In the genomic region with DNA sequence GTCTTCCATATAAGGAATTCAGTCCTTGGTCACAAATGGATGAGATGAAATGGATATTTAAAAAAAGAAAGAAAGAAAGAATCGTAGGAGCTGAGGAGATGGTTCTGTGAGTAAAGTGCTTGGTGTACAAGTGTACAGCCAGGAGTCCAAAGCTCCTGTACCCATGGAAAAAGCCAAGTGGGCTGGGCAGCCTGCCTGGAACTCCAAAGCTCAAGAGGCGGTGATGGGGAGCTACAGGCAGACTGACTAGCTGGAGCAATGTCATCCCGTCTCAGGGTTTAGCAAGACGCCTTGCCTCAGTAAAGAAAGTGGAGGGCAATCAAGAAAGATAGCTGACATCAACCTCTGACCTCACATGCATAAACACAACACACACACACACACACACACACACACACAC, we compare ENCODE assay signal across 22 mouse cellular contexts. TPM values are rescaled to one million over a fixed set of nuclear protein-coding genes. Genes with fewer than 3 reads are reported as not detected.
DNase-seq lines count a peak whose midpoint lies in the region; ATAC-seq and TF ChIP-seq lines count a peak whose summit lies in the region.
"Had no signal": no experiment of that assay in that cellular context is flagged by ENCODE, and none has a peak within 500 bp of the region (broad histone marks: within the 10 kb centered on the region; RNA-seq: fewer than 3 reads in every experiment).

No protein-coding gene starts in this region.

- TF ChIP-seq POLR2A in liver, adult 2 months (IDR thresholded peaks at IDR 0.05; ENCODE audit: extremely low read depth, insufficient read depth, low read length), result no peak

- no peaks in the 10 kb centered on the region for H3K9me3 ChIP-seq in heart, postnatal 0 days (replicated peaks; ENCODE audit: control insufficient read depth, low read length)
- H3K9me3 ChIP-seq in heart, embryonic 11.5 days (replicated peaks; ENCODE audit: control insufficient read depth, low read length), result no peaks in the 10 kb centered on the region
- no peaks in the 10 kb centered on the region for H3K9me3 ChIP-seq in liver, embryonic 12.5 days (replicated peaks)
- H3K9me3 ChIP-seq in forebrain, embryonic 11.5 days (ENCODE audit: control insufficient read depth, low read length), result no peaks in the 10 kb centered on the region
- H3K9me3 ChIP-seq: embryonic facial prominence, embryonic 12.5 days; forebrain, embryonic 12.5 days; hindbrain, embryonic 15.5 days; kidney, embryonic 15.5 days; limb, embryonic 13.5 days; neural tube, embryonic 12.5 days had no signal

- 0 out of 2 replicates have a peak, but pooled peaks have one; percentile 27 for ATAC-seq in heart, postnatal 0 days (ENCODE audit: insufficient read depth, low read depth)
- ATAC-seq in heart, embryonic 11.5 days (replicated peaks; ENCODE audit: insufficient number of reproducible peaks, low FRiP score, low TSS enrichment), result no peak
- no peak for ATAC-seq in liver, embryonic 12.5 days
- no peak for ATAC-seq in forebrain, embryonic 11.5 days (replicated peaks; ENCODE audit: low FRiP score)

- H3K27me3 ChIP-seq in heart, postnatal 0 days (ENCODE audit: control insufficient read depth, insufficient read depth, low read length), result no peaks in the 10 kb centered on the region
- H3K27me3 ChIP-seq in heart, embryonic 11.5 days (ENCODE audit: control insufficient read depth, insufficient read depth, low read length), result peaks cover 4% of the 10 kb centered on the region; the same call in 1 of the 2 replicates
- no peaks in the 10 kb centered on the region for H3K27me3 ChIP-seq in liver, adult 2 months (ENCODE audit: control insufficient read depth, insufficient read depth, low read length)
- H3K27me3 ChIP-seq in liver, embryonic 12.5 days (replicated peaks), result no peaks in the 10 kb centered on the region
- H3K27me3 ChIP-seq in forebrain, embryonic 11.5 days (ENCODE audit: control insufficient read depth, insufficient read depth, low read length), result no peaks in the 10 kb centered on the region
- H3K27me3 ChIP-seq: embryonic facial prominence, embryonic 12.5 days; forebrain, embryonic 12.5 days; hindbrain, embryonic 15.5 days; kidney, embryonic 15.5 days; neural tube, embryonic 12.5 days had no signal

- TF ChIP-seq EP300 in heart, postnatal 0 days (IDR thresholded peaks at IDR 0.05; ENCODE audit: low read depth), result no peak

- no peak overlapping the region for H3K27ac ChIP-seq in heart, postnatal 0 days (ENCODE audit: low read depth)
- H3K27ac ChIP-seq in heart, embryonic 11.5 days (ENCODE audit: low read depth, low read length), result no peak overlapping the region
- no peak overlapping the region for H3K27ac ChIP-seq in liver, adult 2 months (replicated peaks; ENCODE audit: insufficient read depth, low read depth, low read length)
- no peak overlapping the region for H3K27ac ChIP-seq in liver, embryonic 12.5 days
- no peak overlapping the region for H3K27ac ChIP-seq in forebrain, embryonic 11.5 days (ENCODE audit: low read depth, low read length)
- H3K27ac ChIP-seq: embryonic facial prominence, embryonic 12.5 days; forebrain, embryonic 12.5 days; hindbrain, embryonic 15.5 days; kidney, embryonic 15.5 days; liver, embryonic 14.5 days; neural tube, embryonic 12.5 days had no signal

- peaks cover 13% of the 10 kb centered on the region for H3K4me1 ChIP-seq in heart, postnatal 0 days (ENCODE audit: control insufficient read depth, insufficient read depth)
- no peaks in the 10 kb centered on the region for H3K4me1 ChIP-seq in heart, embryonic 11.5 days (ENCODE audit: control insufficient read depth, insufficient read depth, low read length)
- no peaks in the 10 kb centered on the region for H3K4me1 ChIP-seq in liver, adult 2 months (ENCODE audit: control insufficient read depth, insufficient read depth, low read length)
- H3K4me1 ChIP-seq in liver, embryonic 12.5 days, result no peaks in the 10 kb centered on the region
- no peaks in the 10 kb centered on the region for H3K4me1 ChIP-seq in forebrain, embryonic 11.5 days (replicated peaks; ENCODE audit: control insufficient read depth, insufficient read depth, low read length)
- H3K4me1 ChIP-seq: embryonic facial prominence, embryonic 12.5 days; forebrain, embryonic 12.5 days; hindbrain, embryonic 15.5 days; kidney, embryonic 15.5 days; neural tube, embryonic 12.5 days had no signal

- H3K36me3 ChIP-seq in heart, postnatal 0 days (replicated peaks; ENCODE audit: control insufficient read depth, insufficient read depth, low read length), result no peaks in the 10 kb centered on the region
- no peaks in the 10 kb centered on the region for H3K36me3 ChIP-seq in heart, embryonic 11.5 days (ENCODE audit: control insufficient read depth, insufficient read depth, low read length)
- H3K36me3 ChIP-seq in liver, adult 2 months (ENCODE audit: control insufficient read depth, insufficient read depth, low read length), result no peaks in the 10 kb centered on the region
- no peaks in the 10 kb centered on the region for H3K36me3 ChIP-seq in liver, embryonic 12.5 days
- H3K36me3 ChIP-seq in forebrain, embryonic 11.5 days (ENCODE audit: control insufficient read depth, insufficient read depth, low read length), result no peaks in the 10 kb centered on the region
- H3K36me3 ChIP-seq: embryonic facial prominence, embryonic 12.5 days; forebrain, embryonic 12.5 days; hindbrain, embryonic 15.5 days; kidney, embryonic 15.5 days; limb, embryonic 13.5 days; neural tube, embryonic 12.5 days had no signal

- no peak for DNase-seq in heart, postnatal 0 days (ENCODE audit: low spot score)
- peak; percentile 20 for DNase-seq in liver, adult 2 months (ENCODE audit: extremely low read depth, low read depth, low spot score)
- peak; percentile 60 for DNase-seq in lung, postnatal 25 days (ENCODE audit: low spot score)
- no peak for DNase-seq in natural killer cell, adult 2 months (ENCODE audit: low spot score in 2 of 2)
- DNase-seq in forebrain, embryonic 11.5 days (ENCODE audit: low spot score), result no peak
- DNase-seq: adrenal gland, adult 2 months; cerebellum, adult 11 months; cerebellum, postnatal 10 days; kidney, postnatal 4 days; midbrain, embryonic 14.5 days; right cerebral cortex, postnatal 14 days; spleen, adult 18-20 months had no signal

- H3K4me3 ChIP-seq in heart, postnatal 0 days (ENCODE audit: low read depth, low read length), result no peak overlapping the region
- H3K4me3 ChIP-seq in heart, embryonic 11.5 days (ENCODE audit: low read depth, low read length), result no peak overlapping the region
- H3K4me3 ChIP-seq in liver, adult 2 months (ENCODE audit: insufficient read depth, low read depth, low read length), result no peak overlapping the region
- H3K4me3 ChIP-seq in liver, embryonic 12.5 days, result no peak overlapping the region
- H3K4me3 ChIP-seq in forebrain, embryonic 11.5 days (ENCODE audit: low read depth, low read length), result no peak overlapping the region
- H3K4me3 ChIP-seq: embryonic facial prominence, embryonic 12.5 days; forebrain, embryonic 12.5 days; hindbrain, embryonic 15.5 days; kidney, embryonic 15.5 days; limb, embryonic 13.5 days; neural tube, embryonic 12.5 days had no signal

- no peak for TF ChIP-seq CTCF in heart, postnatal 0 days (IDR thresholded peaks at IDR 0.05; ENCODE audit: low read depth)
- no peak for TF ChIP-seq CTCF in liver, adult 2 months (IDR thresholded peaks at IDR 0.05; ENCODE audit: low read depth, low read length)

- no peak overlapping the region for H3K9ac ChIP-seq in heart, postnatal 0 days (replicated peaks; ENCODE audit: low read depth, low read length)
- no peak overlapping the region for H3K9ac ChIP-seq in heart, embryonic 11.5 days (ENCODE audit: low read depth, low read length)
- no peak overlapping the region for H3K9ac ChIP-seq in liver, adult 2 months (ENCODE audit: low read depth, low read length)
- no peak overlapping the region for H3K9ac ChIP-seq in liver, embryonic 12.5 days
- H3K9ac ChIP-seq in forebrain, embryonic 11.5 days (ENCODE audit: low read length), result no peak overlapping the region
- H3K9ac ChIP-seq: embryonic facial prominence, embryonic 12.5 days; forebrain, embryonic 12.5 days; hindbrain, embryonic 15.5 days; kidney, embryonic 15.5 days; limb, embryonic 13.5 days; liver, embryonic 14.5 days; neural tube, embryonic 12.5 days had no signal

- no peaks in the 10 kb centered on the region for H3K79me2 ChIP-seq in liver, adult 2 months (ENCODE audit: control insufficient read depth, insufficient read depth, low read length)

- WGBS in heart, postnatal 0 days, result 48% methylated on average over 4 of the region's 4 CpGs
- 76% methylated on average over 4 of the region's 4 CpGs for WGBS in heart, embryonic 11.5 days (ENCODE audit: insufficient replicate concordance)
- WGBS in liver, adult 2 months, result 88% methylated on average over 4 of the region's 4 CpGs
- WGBS in liver, embryonic 12.5 days (ENCODE audit: insufficient replicate concordance), result 81% methylated on average over 4 of the region's 4 CpGs
- WGBS in forebrain, embryonic 11.5 days, result 96% methylated on average over 4 of the region's 4 CpGs

- no peak overlapping the region for H3K4me2 ChIP-seq in heart, postnatal 0 days (ENCODE audit: low read depth, low read length)
- no peak overlapping the region for H3K4me2 ChIP-seq in heart, embryonic 11.5 days
- H3K4me2 ChIP-seq in liver, embryonic 12.5 days, result no peak overlapping the region
- no peak overlapping the region for H3K4me2 ChIP-seq in forebrain, embryonic 11.5 days (ENCODE audit: low read depth, low read length, severe bottlenecking)
- H3K4me2 ChIP-seq: embryonic facial prominence, embryonic 12.5 days; forebrain, embryonic 12.5 days; hindbrain, embryonic 15.5 days; kidney, embryonic 15.5 days; limb, embryonic 13.5 days; neural tube, embryonic 12.5 days had no signal

RNA-seq across cellular contexts. Expression of a gene that starts 21.4 kb away (rescaled TPM):
- total RNA-seq in heart, postnatal 0 days (2014; rRNA removed; ENCODE audit: low replicate concordance), result 15.6 and 24.3 TPM in 2 replicates
- 9.2 and 11.6 TPM in 2 replicates for polyA plus RNA-seq in heart, postnatal 0 days (2015; fragmentation: Nextera tagmentation; extraction: Ambion mirVana)
- polyA plus RNA-seq in heart, embryonic 11.5 days (2014; fragmentation: Nextera tagmentation; extraction: Ambion mirVana), result 6.0 and 6.7 TPM in 2 replicates
- total RNA-seq in liver, adult 2 months (2014; rRNA removed), result 0.07 TPM in 1 of 2 replicates, not detected in the other
- not detected in 2 replicates for polyA plus RNA-seq in liver, adult 2 months (2012; rRNA removed)
- polyA plus RNA-seq in liver, embryonic 12.5 days (2016; fragmentation: Nextera tagmentation; extraction: Ambion mirVana), result 0.13 and 0.16 TPM in 2 replicates
- 0.49 and 0.61 TPM in 2 replicates for polyA plus RNA-seq in forebrain, embryonic 11.5 days (2014; fragmentation: Nextera tagmentation; extraction: Ambion mirVana)
- total RNA-seq: megakaryocyte-erythroid progenitor cell, adult 5-6 weeks had no signal

RNA-seq across cellular contexts. Expression of a gene that starts 41.5 kb away (rescaled TPM):
- 4.3 and 8.4 TPM in 2 replicates for total RNA-seq in heart, postnatal 0 days (2014; rRNA removed; ENCODE audit: low replicate concordance)
- 2.1 and 3.1 TPM in 2 replicates for polyA plus RNA-seq in heart, postnatal 0 days (2015; fragmentation: Nextera tagmentation; extraction: Ambion mirVana)
- polyA plus RNA-seq in heart, embryonic 11.5 days (2014; fragmentation: Nextera tagmentation; extraction: Ambion mirVana), result 5.7 and 7.2 TPM in 2 replicates
- 0.37 and 0.67 TPM in 2 replicates for total RNA-seq in liver, adult 2 months (2014; rRNA removed)
- 0.29 and 0.35 TPM in 2 replicates for polyA plus RNA-seq in liver, adult 2 months (2012; rRNA removed)
- polyA plus RNA-seq in liver, embryonic 12.5 days (2016; fragmentation: Nextera tagmentation; extraction: Ambion mirVana), result 0.99 and 1.5 TPM in 2 replicates
- 6.7 and 8.4 TPM in 2 replicates for polyA plus RNA-seq in forebrain, embryonic 11.5 days (2014; fragmentation: Nextera tagmentation; extraction: Ambion mirVana)
- total RNA-seq: megakaryocyte-erythroid progenitor cell, adult 5-6 weeks had no signal

Comparison
In these comparisons a context has a peak if more than half of its experiments do, and no peak if none do; other contexts are left out.
1. DNase-seq: peak in liver, adult 2 months (single experiment) and lung, postnatal 25 days (single experiment); none in heart, postnatal 0 days (single experiment), natural killer cell, adult 2 months (0 of 2) and forebrain, embryonic 11.5 days (single experiment).